Mouse (Mus musculus): ENCODE measurements at regions not wholly inside any gene's neighbourhood (a gene's known extent, or its start where the extent isn't known, plus 50 kb on each side); places are given as distances from the start of the nearest gene placed in this dataset.

DNA sequence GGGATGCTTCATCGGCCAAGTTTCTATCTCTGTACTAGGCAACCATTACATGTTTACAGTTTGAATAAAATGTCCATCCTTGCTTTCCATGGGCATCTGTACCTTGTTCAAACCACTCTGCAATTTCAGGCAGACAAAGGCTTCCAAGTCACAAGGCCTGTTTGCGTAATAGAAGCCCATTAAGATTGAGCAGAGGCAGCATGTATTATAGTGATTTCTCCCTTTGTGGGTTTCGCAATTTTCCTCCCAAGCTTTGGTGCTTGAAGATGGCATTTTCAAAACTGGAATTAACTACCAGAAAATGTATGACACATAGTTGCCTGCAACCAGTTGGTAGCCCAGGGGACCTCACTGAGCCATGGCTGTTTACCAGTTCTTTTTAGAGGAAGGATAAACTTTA lies 158.9 kb upstream of the Pkn2 start:
- TF ChIP-seq CTCF (IDR thresholded peaks at IDR 0.05; ENCODE audit: insufficient read depth, low read length): no peak
- TF ChIP-seq POLR2A (IDR thresholded peaks at IDR 0.05; ENCODE audit: borderline replicate concordance, extremely low read depth, low read depth, low read length): no peak
